Mouse (Mus musculus) CD4-positive, CD25-positive, alpha-beta regulatory T cell, adult 9 weeks (primary cell): ENCODE data around the gene Nceh1. TPM values are rescaled to one million over a fixed set of nuclear protein-coding genes. Genes with fewer than 3 reads are reported as not detected.

ENCODE experiments used
- polyA plus RNA-seq: library from polyadenylated mRNA; unstranded; fragments of 100-300 nt; shearing (Covaris generic); gene quantifications from one replicate; pipeline ENCODE4 v1.2.1, GENCODE M21; 2017

Nceh1 gene
- 33.6 TPM for polyA plus RNA-seq

GRCm38 (mm10) chr3:27182733-27183600 lies at the start of gene Nceh1:
Gene Nceh1 (plus strand): TSS chr3:27182965.

GRCm38 (mm10) chr3:27153701-27154209 lies 29.0 kb upstream of the Nceh1 start, which contains the start of gene Ect2:
Gene Ect2 (minus strand): TSS chr3:27153878.

DNA sequence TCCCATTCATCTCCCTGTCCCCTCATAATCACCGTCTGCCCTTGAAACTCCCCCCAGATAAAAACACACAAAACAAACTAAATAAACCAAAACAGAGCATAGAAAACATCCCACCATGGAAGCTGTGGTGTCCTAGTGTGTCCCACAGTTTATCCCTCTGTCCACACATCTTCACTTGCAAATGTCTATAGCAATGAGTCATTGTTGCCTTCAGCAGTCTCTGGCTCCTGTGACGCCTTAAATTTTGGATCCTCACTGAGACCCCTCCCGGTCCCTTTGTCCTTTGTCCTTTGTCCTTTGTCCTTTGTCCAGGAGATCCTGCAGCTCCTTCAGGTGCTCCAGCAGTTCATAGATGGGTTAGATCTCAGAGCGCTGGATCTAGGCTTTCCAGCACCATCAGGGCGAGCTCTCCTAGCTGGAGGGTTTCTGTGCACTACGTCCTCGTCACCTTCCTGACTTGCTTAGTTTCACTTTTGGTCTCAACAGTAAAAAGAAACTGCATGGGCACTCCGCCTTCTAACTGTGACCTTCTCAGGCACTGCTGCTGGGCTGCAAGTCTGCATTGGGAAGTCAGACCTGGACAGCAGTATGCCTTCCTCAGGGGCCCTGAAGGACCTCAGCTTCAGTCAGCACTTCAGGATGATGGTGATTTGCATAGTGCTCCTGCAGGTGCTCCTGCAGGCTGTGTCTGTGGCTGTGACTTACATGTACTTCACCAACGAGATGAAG lies 134.0 kb downstream of the Nceh1 start, which contains the start of gene Tnfsf10:
Gene Tnfsf10 (plus strand): TSS at position 470 of the 729 bp plus-strand sequence.

Other genes starting within 250 kb of the Nceh1 start
- gene Ect2, start 29.1 kb upstream of the Nceh1 start, polyA plus RNA-seq: 6.0 TPM
- gene Tnfsf10, start 134.1 kb downstream of the Nceh1 start, polyA plus RNA-seq: 26.2 TPM
- not detected for gene Ghsr, start 188.4 kb downstream of the Nceh1 start, polyA plus RNA-seq